Mouse (Mus musculus) MEL (cell line): ENCODE results near the gene Garem2. TPM values are rescaled to one million over a fixed set of nuclear protein-coding genes. Genes with fewer than 3 reads are reported as not detected.

Source experiments
- DNase-seq: peaks from one replicate; pipeline ENCODE4 v3.0.0; 2011; ENCODE audit warnings: low read depth, low spot score
- H3K27ac ChIP-seq: 2 replicates; pipeline ENCODE4 v1.5.1; 2012; ENCODE audit warnings: low read depth, mild to moderate bottlenecking, control low read depth, low read length, moderate library complexity; ENCODE audit not compliant: control insufficient read depth
- H3K27me3 ChIP-seq, 2 experiments: fragments of 150-350 bp in 1 of 2; sonication (generic) in 1 of 2; 2 replicates each; pipeline ENCODE4 v1.6.1; 2012; ENCODE audit warnings: low read length in 2 of 2, mild to moderate bottlenecking in 2 of 2, improper control_type of control experiment in 1 of 2, moderate library complexity in 1 of 2; ENCODE audit not compliant: insufficient read depth in 2 of 2, control insufficient read depth in 1 of 2
- H3K36me3 ChIP-seq, 2 experiments: 2 replicates each; pipeline ENCODE4 v1.6.1; 2012 to 2014; ENCODE audit warnings: low read length in 2 of 2, improper control_type of control experiment in 1 of 2, inconsistent platforms in 1 of 2, mild to moderate bottlenecking in 1 of 2; ENCODE audit not compliant: insufficient read depth in 2 of 2, control insufficient read depth in 1 of 2
- H3K4me1 ChIP-seq, 2 experiments: fragments of 150-350 bp in 1 of 2; sonication (generic) in 1 of 2; 2 replicates each; pipeline ENCODE4 v1.6.1; 2012; ENCODE audit warnings: low read length in 2 of 2, improper control_type of control experiment in 1 of 2, mild to moderate bottlenecking in 1 of 2; ENCODE audit not compliant: insufficient read depth in 2 of 2, control insufficient read depth in 1 of 2
- H3K4me3 ChIP-seq, 2 experiments: fragments of 150-350 bp in 1 of 2; sonication (generic) in 1 of 2; 2 replicates each; pipeline ENCODE4 v1.5.1; 2012; ENCODE audit warnings: low read depth in 2 of 2, low read length in 2 of 2, mild to moderate bottlenecking in 2 of 2, moderate library complexity in 2 of 2, control low read depth in 1 of 2, improper control_type of control experiment in 1 of 2; ENCODE audit not compliant: control insufficient read depth in 1 of 2, insufficient read depth in 1 of 2
- H3K79me2 ChIP-seq: 2 replicates; pipeline ENCODE4 v1.6.1; 2012; ENCODE audit warnings: mild to moderate bottlenecking, low read length, moderate library complexity; ENCODE audit not compliant: control insufficient read depth, poor library complexity, insufficient read depth
- H3K9ac ChIP-seq: 2 replicates; pipeline ENCODE4 v1.6.1; 2012; ENCODE audit warnings: low read depth, mild to moderate bottlenecking, control low read depth, low read length, moderate library complexity; ENCODE audit not compliant: control insufficient read depth, poor library complexity, severe bottlenecking
- H3K9me3 ChIP-seq: fragments of 150-350 bp; sonication (generic); replicated peaks from 2 replicates; pipeline ENCODE4 v1.6.1; 2012; ENCODE audit warnings: mild to moderate bottlenecking, low read length, improper control_type of control experiment, moderate library complexity; ENCODE audit not compliant: insufficient read depth
- BHLHE40 ChIP-seq: IDR thresholded peaks from 2 replicates; pipeline ENCODE4 v1.6.1; 2012; ENCODE audit warnings: low read depth, mild to moderate bottlenecking, inconsistent platforms, low read length, improper control_type of control experiment, borderline replicate concordance
- CHD1 ChIP-seq: IDR thresholded peaks from 2 replicates; pipeline ENCODE4 v1.6.1; 2012; ENCODE audit warnings: low read depth, mild to moderate bottlenecking, inconsistent platforms, low read length, improper control_type of control experiment
- CTCF ChIP-seq, 3 experiments: IDR thresholded peaks in 2 of 3; conservative IDR thresholded peaks in 1 of 3; 2 replicates each; pipeline ENCODE4 v1.5.1; 2011 to 2012; ENCODE audit warnings: low read length in 3 of 3, low read depth in 2 of 3, mild to moderate bottlenecking in 2 of 3, improper control_type of control experiment in 1 of 3, inconsistent platforms in 1 of 3, mixed read lengths in 1 of 3, moderate library complexity in 1 of 3; ENCODE audit not compliant: control insufficient read depth in 1 of 3, insufficient read depth in 1 of 3, poor library complexity in 1 of 3, severe bottlenecking in 1 of 3
- ELF1 ChIP-seq: IDR thresholded peaks from 2 replicates; pipeline ENCODE4 v1.6.1; 2014; ENCODE audit warnings: low read depth, mild to moderate bottlenecking, inconsistent platforms, low read length, improper control_type of control experiment, moderate library complexity
- ETS1 ChIP-seq: IDR thresholded peaks from 2 replicates; pipeline ENCODE4 v1.6.1; 2012; ENCODE audit warnings: low read depth, mild to moderate bottlenecking, inconsistent platforms, low read length, improper control_type of control experiment, moderate library complexity
- GATA1 ChIP-seq: IDR thresholded peaks from 2 replicates; pipeline ENCODE4 v1.6.1; 2011; ENCODE audit warnings: low read depth, low read length, improper control_type of control experiment
- MAFK ChIP-seq: IDR thresholded peaks from 2 replicates; pipeline ENCODE4 v1.6.1; 2011; ENCODE audit warnings: low read depth, mild to moderate bottlenecking, low read length, improper control_type of control experiment, borderline replicate concordance
- MAX ChIP-seq: IDR thresholded peaks from 2 replicates; pipeline ENCODE4 v1.6.1; 2011; ENCODE audit warnings: low read length, improper control_type of control experiment
- MAZ ChIP-seq: IDR thresholded peaks from 2 replicates; pipeline ENCODE4 v1.6.1; 2012; ENCODE audit warnings: low read depth, mild to moderate bottlenecking, inconsistent platforms, low read length, improper control_type of control experiment
- MEF2A ChIP-seq: IDR thresholded peaks from 2 replicates; pipeline ENCODE4 v1.6.1; 2014; ENCODE audit warnings: low read depth, mild to moderate bottlenecking, inconsistent platforms, low read length, improper control_type of control experiment; ENCODE audit not compliant: poor library complexity, insufficient replicate concordance, severe bottlenecking; ENCODE audit errors: extremely low read depth
- MXI1 ChIP-seq: IDR thresholded peaks from 2 replicates; pipeline ENCODE4 v1.6.1; 2011; ENCODE audit warnings: mild to moderate bottlenecking, low read depth, low read length, improper control_type of control experiment
- MYB ChIP-seq: IDR thresholded peaks from 2 replicates; pipeline ENCODE4 v1.6.1; 2011; ENCODE audit warnings: mild to moderate bottlenecking, low read depth, low read length, improper control_type of control experiment
- MYC ChIP-seq: IDR thresholded peaks from 2 replicates; pipeline ENCODE4 v1.6.1; 2011; ENCODE audit warnings: low read depth, mild to moderate bottlenecking, low read length, improper control_type of control experiment, moderate library complexity
- NELFE ChIP-seq: IDR thresholded peaks from 2 replicates; pipeline ENCODE4 v1.6.1; 2011; ENCODE audit warnings: low read depth, low read length, improper control_type of control experiment
- NRF1 ChIP-seq: IDR thresholded peaks from 2 replicates; pipeline ENCODE4 v1.6.1; 2014; ENCODE audit warnings: low read depth, mild to moderate bottlenecking, inconsistent platforms, low read length, improper control_type of control experiment, moderate library complexity; ENCODE audit not compliant: poor library complexity, insufficient read depth, severe bottlenecking
- POLR2AphosphoS5 ChIP-seq: IDR thresholded peaks from 2 replicates; pipeline ENCODE4 v1.6.1; 2012; ENCODE audit warnings: low read depth, borderline replicate concordance, mild to moderate bottlenecking, inconsistent platforms, low read length, moderate library complexity, mixed read lengths
- RCOR1 ChIP-seq: IDR thresholded peaks from 2 replicates; pipeline ENCODE4 v1.6.1; 2012; ENCODE audit warnings: low read depth, mild to moderate bottlenecking, inconsistent platforms, low read length, improper control_type of control experiment
- TBP ChIP-seq: IDR thresholded peaks from 2 replicates; pipeline ENCODE4 v1.8.0; 2011; ENCODE audit warnings: low read depth, low read length, improper control_type of control experiment
- TCF12 ChIP-seq: IDR thresholded peaks from 2 replicates; pipeline ENCODE4 v1.6.1; 2014; ENCODE audit warnings: low read depth, mild to moderate bottlenecking, inconsistent platforms, low read length, improper control_type of control experiment, moderate library complexity
- UBTF ChIP-seq: IDR thresholded peaks from 2 replicates; pipeline ENCODE4 v1.6.1; 2012; ENCODE audit warnings: low read depth, mild to moderate bottlenecking, inconsistent platforms, low read length, improper control_type of control experiment, moderate library complexity, borderline replicate concordance; ENCODE audit not compliant: insufficient read depth
- USF1 ChIP-seq: IDR thresholded peaks from 2 replicates; pipeline ENCODE4 v1.6.1; 2014; ENCODE audit warnings: low read depth, mild to moderate bottlenecking, inconsistent platforms, low read length, improper control_type of control experiment, moderate library complexity
- USF2 ChIP-seq, 2 experiments: IDR thresholded peaks; 2 replicates each; pipeline ENCODE4 v1.6.1; 2011 to 2012; ENCODE audit warnings: improper control_type of control experiment in 2 of 2, low read length in 2 of 2, borderline replicate concordance in 1 of 2, inconsistent platforms in 1 of 2, low read depth in 1 of 2, mild to moderate bottlenecking in 1 of 2; ENCODE audit not compliant: insufficient read depth in 1 of 2
- ZC3H11A ChIP-seq: IDR thresholded peaks from 2 replicates; pipeline ENCODE4 v1.6.1; 2012; ENCODE audit warnings: low read depth, mild to moderate bottlenecking, inconsistent platforms, low read length, improper control_type of control experiment
- ZKSCAN1 ChIP-seq: IDR thresholded peaks from 2 replicates; pipeline ENCODE4 v1.6.1; 2012; ENCODE audit warnings: low read depth, mild to moderate bottlenecking, inconsistent platforms, low read length, improper control_type of control experiment, moderate library complexity
- ZMIZ1 ChIP-seq: IDR thresholded peaks from 2 replicates; pipeline ENCODE4 v1.6.1; 2012; ENCODE audit warnings: low read depth, mild to moderate bottlenecking, inconsistent platforms, low read length, improper control_type of control experiment, moderate library complexity
- ZNF384 ChIP-seq: IDR thresholded peaks from 2 replicates; pipeline ENCODE4 v1.6.1; 2012; ENCODE audit warnings: low read depth, mild to moderate bottlenecking, inconsistent platforms, low read length, improper control_type of control experiment
- polyA plus RNA-seq, 2 experiments: library from polyadenylated mRNA; stranded (reverse) in 1 of 2; unstranded in 1 of 2; fragments of >175 nt in 1 of 2; fragments of >200 nt in 1 of 2; gene quantifications; 2 replicates each; pipeline versions ENCODE4 v1.2.1 to v1.2.4; 2012; ENCODE audit warnings: low replicate concordance in 2 of 2, low read depth in 1 of 2; ENCODE audit not compliant: insufficient read length in 2 of 2, insufficient read depth in 1 of 2, missing spikeins in 1 of 2
- total RNA-seq: library from RNA; depleted of rRNA; stranded (reverse); fragments of 300-350 nt; gene quantifications from 2 replicates; pipeline ENCODE4 v1.2.3, GENCODE M21; 2012

The Garem2 gene
- total and polyA plus RNA-seq, 3 experiments, result 0.04 TPM; not detected in 2

DNA sequence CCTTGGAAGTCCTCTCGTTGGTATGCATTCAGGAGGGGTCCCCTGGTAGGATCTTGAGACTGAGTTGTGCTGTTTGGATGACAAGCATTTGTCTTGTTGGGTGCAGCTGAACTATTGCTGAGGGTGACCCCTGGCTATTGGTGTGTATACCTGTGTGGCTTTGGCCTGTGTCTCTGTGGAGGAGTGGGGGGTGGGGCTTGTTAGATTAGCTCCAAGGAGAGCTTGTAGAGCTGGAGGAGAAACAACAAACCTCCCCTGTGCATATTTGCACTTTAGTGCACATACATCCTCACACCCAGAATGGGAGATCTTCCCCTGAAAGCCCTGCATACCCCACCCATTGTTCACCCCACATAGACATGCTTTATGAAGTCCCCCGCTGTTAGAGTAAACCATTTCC is 1.8 kb downstream of the Garem2 start (continued):
- TF ChIP-seq MYB (no peak), ELF1 (no peak)

DNA sequence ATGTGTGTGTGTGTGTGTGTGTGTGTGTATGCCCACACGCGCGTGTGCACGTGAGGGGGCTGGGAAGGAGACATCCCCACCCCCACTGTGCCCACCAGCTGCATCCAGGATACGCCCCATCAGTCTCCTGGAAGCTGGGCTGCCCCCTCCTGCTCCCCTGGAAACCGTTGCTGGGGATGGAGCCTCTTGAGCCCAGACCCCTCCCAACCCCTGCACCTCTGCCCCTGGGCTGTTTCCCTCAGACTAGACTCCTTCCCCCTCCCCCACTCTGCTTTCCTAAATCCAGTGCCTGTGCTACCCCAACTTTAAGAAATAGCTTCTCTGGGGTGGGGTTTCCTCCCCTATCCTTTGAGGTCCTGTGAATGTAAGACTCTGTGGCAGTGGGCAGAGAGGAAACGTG is 2.2 kb downstream of the Garem2 start:
- Histone ChIP-seq H3K9ac (no peak overlapping the region), H3K27ac (no peak overlapping the region)
- no peak for TF ChIP-seq USF1
- no peak for TF ChIP-seq MAZ
- TF ChIP-seq POLR2AphosphoS5, result no peak
- TF ChIP-seq MEF2A, result no peak
- no peak for TF ChIP-seq ETS1
- no peak for TF ChIP-seq MXI1
- TF ChIP-seq ZKSCAN1, result no peak
- no peak for TF ChIP-seq NRF1
- TF ChIP-seq GATA1, result no peak
- TF ChIP-seq MAX, result no peak
- no peak for TF ChIP-seq UBTF
- TF ChIP-seq, all 39 proteins: peak for 0
- no peak overlapping the region for H3K4me3 ChIP-seq
- no peaks in the 10 kb centered on the region for H3K36me3 ChIP-seq
- no peaks in the 10 kb centered on the region for H3K79me2 ChIP-seq
- no peaks in the 10 kb centered on the region for H3K4me1 ChIP-seq
- H3K9me3 ChIP-seq, result no peaks in the 10 kb centered on the region
- no peaks in the 10 kb centered on the region; a peak in 1 of 4 replicates for H3K27me3 ChIP-seq
- no peak for DNase-seq

DNA sequence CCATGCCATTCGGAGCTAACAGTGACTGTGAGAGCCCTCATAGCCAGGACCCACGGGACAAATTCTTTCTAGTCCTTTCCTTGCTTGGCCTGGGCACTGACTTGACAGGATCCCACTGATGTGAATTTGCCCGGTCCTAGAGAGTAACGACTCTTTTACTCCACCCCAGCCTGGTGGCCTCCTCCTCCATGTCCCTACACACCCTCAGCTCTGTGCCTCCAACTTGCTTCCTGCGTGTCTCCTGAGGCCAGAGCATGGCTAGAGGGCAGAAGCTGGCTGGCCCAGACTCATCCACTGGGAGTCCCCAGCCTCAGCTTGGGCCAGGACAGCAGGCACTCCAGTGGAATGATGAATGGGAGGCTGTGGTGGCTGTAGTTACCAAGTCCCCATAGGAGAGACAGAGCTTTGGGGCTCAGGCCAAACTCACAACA is 2.7 kb downstream of the Garem2 start:
- H3K4me3 ChIP-seq, result no peak overlapping the region
- no peak for DNase-seq
- TF ChIP-seq MAZ (no peak), ZC3H11A (no peak), RCOR1 (no peak), MYC (no peak), CHD1 (no peak), GATA1 (no peak), TCF12 (no peak), ZNF384 (no peak), ZMIZ1 (no peak), CTCF (IDR thresholded peaks at IDR 0.05 in 2 of 3, conservative IDR thresholded peaks at IDR 0.05 in 1 of 3; ENCODE audit: control insufficient read depth in 1 of 3, insufficient read depth in 1 of 3, low read depth in 2 of 3, low read length in 3 of 3, poor library complexity in 1 of 3, severe bottlenecking in 1 of 3) (no peak), MAFK (no peak), TBP (no peak), USF2 (IDR thresholded peaks at IDR 0.05; ENCODE audit: borderline replicate concordance in 1 of 2, insufficient read depth in 1 of 2, low read depth in 1 of 2, low read length in 2 of 2) (no peak), NELFE (no peak), ETS1 (no peak), BHLHE40 (no peak)
- no peak overlapping the region for H3K9ac ChIP-seq
- no peaks in the 10 kb centered on the region; a peak in 1 of 4 replicates for H3K27me3 ChIP-seq
- H3K9me3 ChIP-seq, result no peaks in the 10 kb centered on the region
- H3K27ac ChIP-seq, result no peak overlapping the region
- no peaks in the 10 kb centered on the region for H3K4me1 ChIP-seq
- no peaks in the 10 kb centered on the region for H3K36me3 ChIP-seq
- H3K79me2 ChIP-seq, result no peaks in the 10 kb centered on the region
